Mouse (Mus musculus) midbrain, embryonic 16.5 days (tissue): Measurements from ENCODE around the gene Fkbp5. TPM values are rescaled to one million over a fixed set of nuclear protein-coding genes. Genes with fewer than 3 reads are reported as not detected.

ENCODE experiments used
- ATAC-seq: fragments of 200-750 bp; cut with Nextera tagmentation; 2 replicates; pipeline ENCODE4 v1.8.0; 2017; ENCODE audit warnings: moderate TSS enrichment
- H3K27ac ChIP-seq: fragments of 300-500 bp; sonication (generic); 2 replicates; pipeline ENCODE4 v1.5.1; 2014; ENCODE audit warnings: mild to moderate bottlenecking, low read length, mixed read lengths
- H3K27me3 ChIP-seq: fragments of 300-500 bp; sonication (generic); 2 replicates; pipeline ENCODE4 v1.6.1; 2014; ENCODE audit warnings: low read depth, low read length, mixed read lengths; ENCODE audit not compliant: control insufficient read depth, insufficient read depth
- H3K36me3 ChIP-seq: fragments of 300-500 bp; sonication (generic); 2 replicates; pipeline ENCODE4 v1.6.1; 2014; ENCODE audit warnings: mild to moderate bottlenecking, low read length, moderate library complexity, mixed read lengths; ENCODE audit not compliant: control insufficient read depth, insufficient read depth
- H3K4me1 ChIP-seq: fragments of 300-500 bp; sonication (generic); 2 replicates; pipeline ENCODE4 v1.6.1; 2014; ENCODE audit warnings: mild to moderate bottlenecking, low read length, mixed read lengths; ENCODE audit not compliant: control insufficient read depth, insufficient read depth
- H3K4me2 ChIP-seq: fragments of 300-500 bp; sonication (generic); 2 replicates; pipeline ENCODE4 v1.6.1; 2014; ENCODE audit warnings: mild to moderate bottlenecking, low read length, mixed read lengths
- H3K4me3 ChIP-seq: fragments of 300-500 bp; sonication (generic); 2 replicates; pipeline ENCODE4 v1.5.1; 2014; ENCODE audit warnings: low read depth, mild to moderate bottlenecking, low read length, moderate library complexity, mixed read lengths
- H3K9ac ChIP-seq: fragments of 300-500 bp; sonication (generic); 2 replicates; pipeline ENCODE4 v1.6.1; 2014; ENCODE audit warnings: low read depth, low read length, mixed read lengths
- H3K9me3 ChIP-seq: fragments of 300-500 bp; sonication (generic); replicated peaks from 2 replicates; pipeline ENCODE4 v1.6.1; 2014; ENCODE audit warnings: mild to moderate bottlenecking, low read length, mixed read lengths; ENCODE audit not compliant: control insufficient read depth, poor library complexity, severe bottlenecking
- WGBS: fragments of 180-500 bp; shearing (Covaris S2); extraction: QIAGEN DNeasy Blood & Tissue Kit; methylation state at CpG from one replicate; pipeline ENCODE4 v1.1.7; 2014; 5-methylcytosine and 5-hydroxymethylcytosine counted together
- polyA plus RNA-seq: library from polyadenylated mRNA; unstranded; fragments of >200 nt; fragmentation: Nextera tagmentation; extraction: Ambion mirVana; gene quantifications from 2 replicates; pipeline ENCODE4 v1.2.1, GENCODE M21; 2015

Gene Fkbp5
- polyA plus RNA-seq, 1 experiment from 2014 or later, result 36.3 TPM

GRCm38 (mm10) chr17:28465968-28466367, 51.4 kb downstream of the Fkbp5 start:
- H3K4me2 ChIP-seq, result no peak overlapping the region
- H3K9ac ChIP-seq, result no peak overlapping the region
- no peak overlapping the region for H3K27ac ChIP-seq
- no peaks in the 10 kb centered on the region for H3K4me1 ChIP-seq
- no peaks in the 10 kb centered on the region for H3K27me3 ChIP-seq
- H3K36me3 ChIP-seq, result no peaks in the 10 kb centered on the region
- no peak overlapping the region for H3K4me3 ChIP-seq
- H3K9me3 ChIP-seq, result no peaks in the 10 kb centered on the region
- WGBS, result 84% methylated on average over 4 of the region's 4 CpGs
- no peak for ATAC-seq

GRCm38 (mm10) chr17:28463701-28464443, 53.5 kb downstream of the Fkbp5 start:
- Histone ChIP-seq H3K4me2 (no peak overlapping the region), H3K4me3 (no peak overlapping the region), H3K4me1 (no peaks in the 10 kb centered on the region), H3K9ac (no peak overlapping the region), H3K27me3 (no peaks in the 10 kb centered on the region), H3K27ac (no peak overlapping the region), H3K36me3 (no peaks in the 10 kb centered on the region), H3K9me3 (no peaks in the 10 kb centered on the region)
- WGBS, result 84% methylated on average over 7 of the region's 7 CpGs
- ATAC-seq, result no peak

GRCm38 (mm10) chr17:28460388-28460787, 56.9 kb downstream of the Fkbp5 start:
- H3K9ac ChIP-seq, result no peak overlapping the region
- H3K4me2 ChIP-seq, result no peak overlapping the region
- no peaks in the 10 kb centered on the region for H3K27me3 ChIP-seq
- ATAC-seq, result no peak
- H3K4me3 ChIP-seq, result no peak overlapping the region
- H3K4me1 ChIP-seq, result no peaks in the 10 kb centered on the region
- 91% methylated on average over 1 of the region's 1 CpGs for WGBS
- no peaks in the 10 kb centered on the region for H3K36me3 ChIP-seq
- no peaks in the 10 kb centered on the region for H3K9me3 ChIP-seq
- no peak overlapping the region for H3K27ac ChIP-seq

- no peaks in the 10 kb centered on the region for H3K27me3 ChIP-seq
- WGBS, result 62% methylated on average over 4 of the region's 4 CpGs
- peaks cover 12% of the 10 kb centered on the region for H3K4me1 ChIP-seq
- H3K36me3 ChIP-seq, result no peaks in the 10 kb centered on the region
- no peak overlapping the region for H3K4me2 ChIP-seq
- no peak for ATAC-seq
- no peak overlapping the region for H3K4me3 ChIP-seq
- no peaks in the 10 kb centered on the region for H3K9me3 ChIP-seq
- no peak overlapping the region for H3K9ac ChIP-seq
- no peak overlapping the region for H3K27ac ChIP-seq
Measured at GRCm38 (mm10) chr17:28455098-28455497, 62.2 kb downstream of the Fkbp5 start.

- WGBS, result 67% methylated on average over 6 of the region's 6 CpGs
- H3K9me3 ChIP-seq, result no peaks in the 10 kb centered on the region
- H3K4me3 ChIP-seq, result no peak overlapping the region
- H3K36me3 ChIP-seq, result no peaks in the 10 kb centered on the region
- no peak overlapping the region for H3K4me2 ChIP-seq
- peak overlapping the region; percentile 14 for H3K27ac ChIP-seq
- no peaks in the 10 kb centered on the region for H3K27me3 ChIP-seq
- ATAC-seq, result no peak
- peaks cover 15% of the 10 kb centered on the region for H3K4me1 ChIP-seq
- 0 out of 2 replicates have a peak overlapping the region, but pooled peaks have one; percentile 6 for H3K9ac ChIP-seq
Measured at GRCm38 (mm10) chr17:28452889-28453288, 64.4 kb downstream of the Fkbp5 start.

- ATAC-seq, result no peak
- peak overlapping the region; percentile 61; the same call in 1 of the 2 replicates for H3K27ac ChIP-seq
Measured at GRCm38 (mm10) chr17:28451914-28452313, 65.4 kb downstream of the Fkbp5 start.

GRCm38 (mm10) chr17:28451487-28451886, 65.8 kb downstream of the Fkbp5 start:
- H3K27ac ChIP-seq, result no peak overlapping the region
- no peak overlapping the region for H3K4me3 ChIP-seq
- peaks cover 15% of the 10 kb centered on the region for H3K4me1 ChIP-seq
- no peak for ATAC-seq
- H3K36me3 ChIP-seq, result no peaks in the 10 kb centered on the region
- no peaks in the 10 kb centered on the region for H3K27me3 ChIP-seq
- no peak overlapping the region for H3K4me2 ChIP-seq
- no peak overlapping the region for H3K9ac ChIP-seq
- H3K9me3 ChIP-seq, result no peaks in the 10 kb centered on the region
- 90% methylated on average over 5 of the region's 5 CpGs for WGBS

More at GRCm38 (mm10) chr17:28451914-28452313, 65.4 kb downstream of the Fkbp5 start:
- Histone ChIP-seq H3K36me3 (no peaks in the 10 kb centered on the region), H3K4me3 (no peak overlapping the region), H3K27me3 (no peaks in the 10 kb centered on the region), H3K4me1 (peaks cover 15% of the 10 kb centered on the region), H3K9ac (no peak overlapping the region), H3K4me2 (no peak overlapping the region), H3K9me3 (no peaks in the 10 kb centered on the region)
- 83% methylated on average over 3 of the region's 3 CpGs for WGBS

GRCm38 (mm10) chr17:28448225-28448624, 69.1 kb downstream of the Fkbp5 start:
- no peak for ATAC-seq
- H3K4me1 ChIP-seq, result peaks cover 13% of the 10 kb centered on the region
- no peaks in the 10 kb centered on the region for H3K9me3 ChIP-seq
- H3K27me3 ChIP-seq, result no peaks in the 10 kb centered on the region
- no peak overlapping the region for H3K27ac ChIP-seq
- H3K36me3 ChIP-seq, result no peaks in the 10 kb centered on the region
- 73% methylated on average over 6 of the region's 6 CpGs for WGBS
- no peak overlapping the region for H3K4me2 ChIP-seq
- H3K9ac ChIP-seq, result no peak overlapping the region
- H3K4me3 ChIP-seq, result no peak overlapping the region

- Histone ChIP-seq H3K4me2 (no peak overlapping the region), H3K9me3 (no peaks in the 10 kb centered on the region), H3K9ac (no peak overlapping the region), H3K36me3 (no peaks in the 10 kb centered on the region), H3K27me3 (no peaks in the 10 kb centered on the region), H3K27ac (no peak overlapping the region), H3K4me1 (peaks cover 9% of the 10 kb centered on the region), H3K4me3 (no peak overlapping the region)
- 81% methylated on average over 7 of the region's 7 CpGs for WGBS
- ATAC-seq, result no peak
Measured at GRCm38 (mm10) chr17:28447789-28448188, 69.5 kb downstream of the Fkbp5 start.
